Mouse (Mus musculus): ENCODE data around the gene Cacna1f.

GRCm38 (mm10) chrX:7657221-7657639, 50.3 kb downstream of the Cacna1f start, which contains the start of gene Prickle3:
- TF ChIP-seq CTCF (IDR thresholded peaks at IDR 0.05; ENCODE audit: borderline replicate concordance, extremely low read depth, insufficient read depth, insufficient read length) (no peak), POLR2A (IDR thresholded peaks at IDR 0.05; ENCODE audit: borderline replicate concordance, extremely low read depth, insufficient read depth, insufficient read length, poor library complexity, severe bottlenecking) (no peak)

Measured in brain, embryonic 14.5 days (tissue).